Mouse (Mus musculus) CH12.LX (cell line): ENCODE measurements at regions not wholly inside any gene's neighbourhood (a gene's known extent, or its start where the extent isn't known, plus 50 kb on each side); places are given as distances from the start of the nearest gene placed in this dataset.

Source experiments
- DNase-seq: peaks from one replicate; pipeline ENCODE4 v3.0.0-alpha.2; 2013; ENCODE audit errors: extremely low read depth
- H3K27ac ChIP-seq: 2 replicates; pipeline ENCODE4 v1.5.1; 2012; ENCODE audit warnings: low read depth, mild to moderate bottlenecking, control low read depth, moderate library complexity; ENCODE audit not compliant: insufficient read depth
- H3K27me3 ChIP-seq: replicated peaks from 2 replicates; pipeline ENCODE3; 2012; ENCODE audit warnings: inconsistent platforms
- H3K36me3 ChIP-seq, 2 experiments: replicated peaks in 1 of 2; 2 replicates each; pipeline versions ENCODE3 to v1.6.1; 2012; ENCODE audit warnings: inconsistent platforms in 1 of 2, low read length in 1 of 2, mild to moderate bottlenecking in 1 of 2, mixed read lengths in 1 of 2, moderate library complexity in 1 of 2; ENCODE audit not compliant: control insufficient read depth in 1 of 2, insufficient read depth in 1 of 2
- H3K4me1 ChIP-seq, 2 experiments: 2 replicates each; pipeline ENCODE4 v1.6.1; 2012; ENCODE audit warnings: inconsistent platforms in 1 of 2, moderate library complexity in 1 of 2; ENCODE audit not compliant: insufficient read depth in 2 of 2, control insufficient read depth in 1 of 2
- H3K4me2 ChIP-seq: 2 replicates; pipeline ENCODE4 v1.6.1; 2012; ENCODE audit warnings: low read depth, mild to moderate bottlenecking, control low read depth; ENCODE audit not compliant: poor library complexity, insufficient read depth, severe bottlenecking
- H3K4me3 ChIP-seq, 3 experiments: fragments of 150-350 bp in 1 of 3; sonication (generic) in 1 of 3; replicated peaks in 1 of 3; 2 replicates each; pipeline versions ENCODE3 to v1.5.1; 2011 to 2012; ENCODE audit warnings: low read depth in 2 of 3, low read length in 2 of 3, mild to moderate bottlenecking in 2 of 3, moderate library complexity in 2 of 3, control low read depth in 1 of 3, improper control_type of control experiment in 1 of 3, inconsistent platforms in 1 of 3, mixed read lengths in 1 of 3; ENCODE audit not compliant: poor library complexity in 1 of 3
- H3K79me2 ChIP-seq: replicated peaks from 2 replicates; pipeline ENCODE4 v1.6.1; 2012; ENCODE audit warnings: mild to moderate bottlenecking, moderate library complexity; ENCODE audit not compliant: control insufficient read depth, poor library complexity, insufficient read depth, severe bottlenecking; ENCODE audit errors: extremely low read depth
- H3K9ac ChIP-seq: 2 replicates; pipeline ENCODE4 v1.6.1; 2012; ENCODE audit warnings: low read depth, mild to moderate bottlenecking, control low read depth, moderate library complexity; ENCODE audit not compliant: insufficient read depth
- H3K9me3 ChIP-seq: replicated peaks from 2 replicates; pipeline ENCODE3; 2012; ENCODE audit warnings: low read length, inconsistent platforms, mixed read lengths
- BHLHE40 ChIP-seq: IDR thresholded peaks from 2 replicates; pipeline ENCODE4 v1.6.1; 2011; ENCODE audit warnings: mild to moderate bottlenecking, low read depth, low read length, improper control_type of control experiment
- CHD1 ChIP-seq: IDR thresholded peaks from 2 replicates; pipeline ENCODE4 v1.6.1; 2012; ENCODE audit warnings: low read depth, low read length, improper control_type of control experiment, inconsistent platforms
- CHD2 ChIP-seq: IDR thresholded peaks from 2 replicates; pipeline ENCODE4 v1.6.1; 2011; ENCODE audit warnings: low read length, improper control_type of control experiment
- CTCF ChIP-seq, 2 experiments: IDR thresholded peaks in 1 of 2; conservative IDR thresholded peaks in 1 of 2; 2 replicates each; pipeline ENCODE4 v1.5.1; 2011 to 2012; ENCODE audit warnings: low read depth in 2 of 2, low read length in 2 of 2, improper control_type of control experiment in 1 of 2, inconsistent platforms in 1 of 2, mild to moderate bottlenecking in 1 of 2, moderate library complexity in 1 of 2
- E2F4 ChIP-seq: IDR thresholded peaks from 2 replicates; pipeline ENCODE4 v1.6.1; 2011; ENCODE audit warnings: low read depth, low read length, improper control_type of control experiment; ENCODE audit not compliant: insufficient replicate concordance
- ELF1 ChIP-seq: IDR thresholded peaks from 2 replicates; pipeline ENCODE4 v1.6.1; 2014; ENCODE audit warnings: low read depth, mild to moderate bottlenecking, inconsistent platforms, low read length, improper control_type of control experiment
- EP300 ChIP-seq: IDR thresholded peaks from 2 replicates; pipeline ENCODE4 v1.6.1; 2011; ENCODE audit warnings: low read length, improper control_type of control experiment
- ETS1 ChIP-seq: conservative IDR thresholded peaks from 2 replicates; pipeline ENCODE4 v1.6.1; 2012; ENCODE audit warnings: low read depth, mild to moderate bottlenecking, inconsistent platforms, low read length, improper control_type of control experiment, moderate library complexity
- GABPA ChIP-seq: IDR thresholded peaks from 2 replicates; pipeline ENCODE4 v1.6.1; 2012; ENCODE audit warnings: low read depth, low read length, improper control_type of control experiment, inconsistent platforms; ENCODE audit not compliant: insufficient replicate concordance
- HCFC1 ChIP-seq: IDR thresholded peaks from 2 replicates; pipeline ENCODE4 v1.6.1; 2012; ENCODE audit warnings: low read depth, mild to moderate bottlenecking, inconsistent platforms, low read length, improper control_type of control experiment
- IRF4 ChIP-seq: IDR thresholded peaks from 2 replicates; pipeline ENCODE4 v1.6.1; 2014; ENCODE audit warnings: low read depth, mild to moderate bottlenecking, inconsistent platforms, low read length, improper control_type of control experiment
- JUN ChIP-seq: IDR thresholded peaks from 2 replicates; pipeline ENCODE4 v1.6.1; 2011; ENCODE audit warnings: low read depth, mild to moderate bottlenecking, low read length, improper control_type of control experiment, moderate library complexity; ENCODE audit not compliant: insufficient read depth
- JUND ChIP-seq: conservative IDR thresholded peaks from 2 replicates; pipeline ENCODE4 v1.6.1; 2011; ENCODE audit warnings: low read depth, low read length, improper control_type of control experiment
- KAT2A ChIP-seq: IDR thresholded peaks from 2 replicates; pipeline ENCODE4 v1.6.1; 2012; ENCODE audit warnings: low read length, improper control_type of control experiment, inconsistent platforms; ENCODE audit not compliant: insufficient replicate concordance
- MAFK ChIP-seq: IDR thresholded peaks from 2 replicates; pipeline ENCODE4 v1.6.1; 2011; ENCODE audit warnings: low read length, improper control_type of control experiment; ENCODE audit not compliant: insufficient replicate concordance
- MAX ChIP-seq: IDR thresholded peaks from 2 replicates; pipeline ENCODE4 v1.6.1; 2011; ENCODE audit warnings: low read length, improper control_type of control experiment
- MAZ ChIP-seq: IDR thresholded peaks from 2 replicates; pipeline ENCODE4 v1.6.1; 2012; ENCODE audit warnings: low read depth, mild to moderate bottlenecking, inconsistent platforms, low read length, improper control_type of control experiment, moderate library complexity
- MEF2A ChIP-seq: IDR thresholded peaks from 2 replicates; pipeline ENCODE4 v1.6.1; 2014; ENCODE audit warnings: low read depth, mild to moderate bottlenecking, inconsistent platforms, low read length, improper control_type of control experiment, borderline replicate concordance
- MXI1 ChIP-seq: IDR thresholded peaks from 2 replicates; pipeline ENCODE4 v1.6.1; 2011; ENCODE audit warnings: mild to moderate bottlenecking, low read depth, low read length, improper control_type of control experiment
- MYC ChIP-seq: IDR thresholded peaks from 2 replicates; pipeline ENCODE4 v1.6.1; 2011; ENCODE audit warnings: low read depth, mild to moderate bottlenecking, improper control_type of control experiment, low read length
- NELFE ChIP-seq: IDR thresholded peaks from 2 replicates; pipeline ENCODE4 v1.6.1; 2011; ENCODE audit warnings: low read depth, low read length, improper control_type of control experiment
- NRF1 ChIP-seq: IDR thresholded peaks from 2 replicates; pipeline ENCODE4 v1.6.1; 2014; ENCODE audit warnings: low read depth, mild to moderate bottlenecking, inconsistent platforms, low read length, improper control_type of control experiment, moderate library complexity
- PAX5 ChIP-seq: IDR thresholded peaks from 2 replicates; pipeline ENCODE4 v1.6.1; 2012; ENCODE audit warnings: low read length, inconsistent platforms, mixed read lengths
- POLR2A ChIP-seq: IDR thresholded peaks from 2 replicates; pipeline ENCODE4 v1.6.1; 2011; ENCODE audit warnings: low read depth, mild to moderate bottlenecking, improper control_type of control experiment, low read length
- POLR2AphosphoS2 ChIP-seq: IDR thresholded peaks from 2 replicates; pipeline ENCODE4 v1.6.1; 2011; ENCODE audit warnings: low read depth, low read length, improper control_type of control experiment
- RAD21 ChIP-seq: IDR thresholded peaks from 2 replicates; pipeline ENCODE4 v1.6.1; 2011; ENCODE audit warnings: low read depth, mild to moderate bottlenecking, low read length, improper control_type of control experiment, moderate library complexity
- RCOR1 ChIP-seq: conservative IDR thresholded peaks from 2 replicates; pipeline ENCODE4 v1.6.1; 2012; ENCODE audit warnings: low read depth, mild to moderate bottlenecking, inconsistent platforms, low read length, improper control_type of control experiment
- SIN3A ChIP-seq: IDR thresholded peaks from 2 replicates; pipeline ENCODE4 v1.6.1; 2012; ENCODE audit warnings: low read length, improper control_type of control experiment, inconsistent platforms
- SMC3 ChIP-seq: IDR thresholded peaks from 2 replicates; pipeline ENCODE4 v1.6.1; 2011; ENCODE audit warnings: low read depth, low read length, improper control_type of control experiment
- TBP ChIP-seq: conservative IDR thresholded peaks from 2 replicates; pipeline ENCODE4 v1.6.1; 2011; ENCODE audit warnings: low read depth, low read length, improper control_type of control experiment
- TCF12 ChIP-seq: IDR thresholded peaks from 2 replicates; pipeline ENCODE4 v1.6.1; 2014; ENCODE audit warnings: low read depth, mild to moderate bottlenecking, inconsistent platforms, low read length, improper control_type of control experiment
- UBTF ChIP-seq: IDR thresholded peaks from 2 replicates; pipeline ENCODE4 v1.6.1; 2012; ENCODE audit warnings: low read depth, mild to moderate bottlenecking, inconsistent platforms, low read length, improper control_type of control experiment, moderate library complexity
- USF1 ChIP-seq: IDR thresholded peaks from 2 replicates; pipeline ENCODE4 v1.6.1; 2014; ENCODE audit warnings: low read depth, mild to moderate bottlenecking, inconsistent platforms, low read length, improper control_type of control experiment
- USF2 ChIP-seq: conservative IDR thresholded peaks from 2 replicates; pipeline ENCODE4 v1.6.1; 2011; ENCODE audit warnings: low read depth, low read length, improper control_type of control experiment
- ZC3H11A ChIP-seq: IDR thresholded peaks from 2 replicates; pipeline ENCODE4 v1.6.1; 2012; ENCODE audit warnings: low read depth, mild to moderate bottlenecking, inconsistent platforms, low read length, improper control_type of control experiment
- ZKSCAN1 ChIP-seq: IDR thresholded peaks from 2 replicates; pipeline ENCODE4 v1.6.1; 2012; ENCODE audit warnings: low read depth, inconsistent platforms, low read length, improper control_type of control experiment, borderline replicate concordance
- ZMIZ1 ChIP-seq: IDR thresholded peaks from 2 replicates; pipeline ENCODE4 v1.6.1; 2012; ENCODE audit warnings: low read depth, mild to moderate bottlenecking, inconsistent platforms, low read length, improper control_type of control experiment
- ZNF384 ChIP-seq: IDR thresholded peaks from 2 replicates; pipeline ENCODE4 v1.6.1; 2012; ENCODE audit warnings: low read depth, low read length, improper control_type of control experiment, inconsistent platforms
- dilution Hi-C: fragments of 300-500 bp; cut with MboI; formaldehyde crosslinking; loops from 2 replicates; pipeline ENCODE4 v1.14.3; 2020; ENCODE audit warnings: low sequenced_read_pairs; ENCODE audit not compliant: extremely low pct_unique_long_range_greater_than_20kb, extremely low pct_ligation_motif_present
- in situ Hi-C: fragments of 300-500 bp; cut with MboI; formaldehyde crosslinking; loops from 3 replicates; pipeline ENCODE4 v1.14.3; 2019; ENCODE audit warnings: low sequenced_read_pairs, low pct_ligation_motif_present, low pct_unique_long_range_greater_than_20kb, mixed read lengths

- in situ Hi-C loops: no loop called here
- Histone ChIP-seq H3K27me3 (no peaks in the 10 kb centered on the region), H3K36me3 (no peaks in the 10 kb centered on the region), H3K4me3 (no peak overlapping the region), H3K79me2 (no peaks in the 10 kb centered on the region), H3K9me3 (no peaks in the 10 kb centered on the region), H3K9ac (peak overlapping the region; percentile 37; the same call in 1 of the 2 replicates), H3K4me2 (no peak overlapping the region; the same call in 1 of the 2 replicates), H3K4me1 (peaks cover 18 to 28% of the 10 kb centered on the region in 2 experiments), H3K27ac (peak overlapping the region; percentile 81)
- peak; percentile 81 for DNase-seq
- TF ChIP-seq NRF1 (no peak), SIN3A (no peak), UBTF (no peak), IRF4 (peak; percentile 79), E2F4 (no peak), CHD1 (no peak), TCF12 (peak; percentile 29; the same call in 1 of the 2 replicates), TBP (peak; percentile 55; the same call in 1 of the 2 replicates), CHD2 (no peak; the same call in 1 of the 2 replicates), MEF2A (peak; percentile 98), NELFE (no peak), ETS1 (peak; percentile 73; the same call in 1 of the 2 replicates), JUN (peak; percentile 75), POLR2AphosphoS2 (no peak), MAX (no peak), JUND (peak; percentile 80), ELF1 (no peak), ZC3H11A (no peak), USF2 (no peak), PAX5 (no peak), ZNF384 (no peak), KAT2A (no peak), CTCF (conservative IDR thresholded peaks at IDR 0.05 in 1 of 2, IDR thresholded peaks at IDR 0.05 in 1 of 2; ENCODE audit: low read depth in 2 of 2, low read length in 2 of 2) (no peak), BHLHE40 (peak; percentile 58; the same call in 1 of the 2 replicates), SMC3 (no peak; the same call in 1 of the 2 replicates), ZMIZ1 (no peak), POLR2A (peak; percentile 17; the same call in 1 of the 2 replicates), MAZ (no peak), MYC (peak; percentile 58; the same call in 1 of the 2 replicates), EP300 (peak; percentile 72), RAD21 (peak; percentile 6), GABPA (no peak), MXI1 (no peak), HCFC1 (no peak), USF1 (no peak), ZKSCAN1 (no peak), RCOR1 (no peak), MAFK (no peak)
- dilution Hi-C loops: no loop called here
Measured at GRCm38 (mm10) chr10:17589136-17589535, 133.9 kb upstream of the Cited2 start.
